Mouse (Mus musculus) layer of hippocampus, adult 18-20 months (tissue): ENCODE measurements at regions not wholly inside any gene's neighbourhood (a gene's known extent, or its start where the extent isn't known, plus 50 kb on each side); places are given as distances from the start of the nearest gene placed in this dataset.

Source experiments
- DNase-seq, 2 experiments: peaks; one replicate each; pipeline ENCODE4 v3.0.0; 2022; ENCODE audit warnings: low spot score in 2 of 2

DNA sequence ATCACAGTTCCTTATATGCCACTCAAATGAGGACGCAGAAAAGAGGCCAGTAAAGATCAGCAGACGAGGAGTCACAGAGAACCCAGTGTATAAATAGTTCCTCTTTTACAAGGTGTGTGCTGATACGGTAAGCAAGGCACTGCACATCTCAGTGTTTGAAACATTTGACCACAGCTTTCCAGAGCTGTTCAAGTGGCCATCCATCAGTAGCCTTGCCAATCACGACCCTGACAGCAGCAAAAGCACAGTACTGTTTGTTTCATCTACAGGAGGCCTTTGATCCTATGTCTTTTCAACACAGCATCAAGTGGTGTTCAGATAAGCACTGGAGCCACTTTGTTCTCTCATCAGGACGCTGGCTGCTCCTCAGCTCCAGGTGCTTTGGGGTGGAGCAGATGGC lies 511.4 kb upstream of the Adarb2 start:
- no peak for DNase-seq

DNA sequence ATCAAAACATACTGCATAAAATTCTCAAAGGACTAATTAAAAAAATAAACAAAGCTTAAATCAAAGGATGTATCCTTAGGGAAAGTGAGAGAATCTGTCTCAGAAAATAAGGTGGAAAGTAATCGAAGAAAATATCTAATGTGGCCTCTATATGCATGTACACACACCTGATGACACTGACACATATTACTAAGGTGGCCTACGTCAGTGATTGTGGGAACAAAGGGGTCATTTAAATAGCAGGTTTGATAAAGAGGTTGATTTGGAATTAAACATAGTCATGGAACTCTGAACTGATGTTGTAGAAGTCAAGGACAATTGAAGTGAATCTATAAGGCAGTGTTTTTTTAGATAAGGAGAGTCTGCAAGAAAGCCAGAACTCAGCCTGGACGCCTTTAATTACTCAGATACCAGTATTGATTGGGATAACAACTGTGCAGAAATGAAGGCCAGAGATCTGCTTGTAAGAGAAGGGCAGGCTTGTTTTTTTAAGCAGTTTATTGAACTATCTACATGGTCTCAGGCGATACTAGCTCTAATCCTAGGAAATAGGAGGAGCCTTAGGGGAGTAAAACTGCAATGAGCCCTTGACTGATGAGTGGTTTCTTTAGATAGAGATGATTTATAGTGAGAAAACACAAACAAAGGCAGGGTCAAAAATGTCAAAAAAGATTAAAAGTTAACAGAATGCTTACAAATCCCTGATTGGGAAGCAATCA lies 504.9 kb upstream of the Adarb2 start:
- no peak for DNase-seq

DNA sequence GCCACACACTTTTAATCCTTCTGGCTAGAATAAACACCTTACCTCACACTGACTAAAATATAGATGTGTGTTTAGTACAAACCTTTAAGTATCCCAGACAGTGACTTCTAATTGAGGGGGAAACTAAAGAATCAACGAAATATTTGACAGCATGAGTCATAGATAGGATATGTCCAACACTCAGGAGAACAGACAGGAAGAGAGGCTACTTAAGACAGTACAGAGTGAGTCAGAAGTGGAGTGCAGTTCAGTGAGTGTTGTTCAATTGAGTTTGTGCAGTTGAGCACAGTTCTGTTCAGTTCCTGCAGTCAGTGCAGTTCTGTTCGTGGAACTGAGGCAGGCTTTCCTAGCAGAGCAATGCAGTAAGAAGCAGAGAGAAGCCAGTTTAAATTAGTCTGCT lies 481.1 kb upstream of the Adarb2 start:
- DNase-seq = no peak

DNA sequence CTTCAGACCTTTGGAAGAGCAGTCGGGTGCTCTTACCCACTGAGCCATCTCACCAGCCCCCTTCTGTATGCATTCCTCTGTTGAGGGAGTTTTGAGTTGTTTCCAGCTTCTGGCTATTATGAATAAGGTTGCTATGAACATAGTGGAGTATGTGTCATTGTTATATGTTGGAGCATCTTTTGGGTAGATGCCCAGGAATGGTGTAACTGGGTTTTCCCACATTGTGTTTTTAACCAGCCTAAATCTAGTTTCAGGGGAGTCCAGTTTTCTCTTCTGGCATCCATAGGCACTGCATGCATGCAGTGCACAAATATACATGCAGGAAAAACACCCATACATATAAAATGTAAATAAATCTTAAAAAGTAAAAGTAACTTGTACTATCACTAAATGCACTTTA lies 453.0 kb upstream of the Adarb2 start:
- DNase-seq = peak in 1 of 2 experiments; percentile 43

GRCm38 (mm10) chr13:7785252-7785651 lies 417.4 kb upstream of the Adarb2 start:
- DNase-seq = peak in 1 of 2 experiments; percentile 29

- no peak for DNase-seq
Measured at GRCm38 (mm10) chr13:7790069-7790468, 412.6 kb upstream of the Adarb2 start.
